Mouse (Mus musculus) embryonic facial prominence, embryonic 14.5 days (tissue): ENCODE data around the gene Mxra8. TPM values are rescaled to one million over a fixed set of nuclear protein-coding genes. Genes with fewer than 3 reads are reported as not detected.

Experiments used
- microRNA-seq: library from miRNA; unstranded; fragments of <30 nt; microRNA quantifications from one replicate; pipeline ENCODE4, GENCODE M21; 2016; ENCODE audit warnings: borderline number of aligned reads
- polyA plus RNA-seq: library from polyadenylated mRNA; unstranded; fragments of >200 nt; fragmentation: Nextera tagmentation; extraction: Ambion mirVana; gene quantifications from 2 replicates; pipeline ENCODE4 v1.2.1, GENCODE M21; 2014

The Mxra8 gene
- polyA plus RNA-seq, 1 experiment from 2014 or later, result 138 TPM

Small RNAs within 50 kb of the gene (microRNA-seq; reads per million reads assigned to microRNA genes)
- not detected for gene Gm27743

Other genes with a start within 250 kb of the Mxra8 start
- gene Slc35e2, start 238.3 kb upstream of the Mxra8 start, polyA plus RNA-seq, result 9.2 and 10.3 TPM in 2 replicates
- gene Cdk11b, start 214.8 kb upstream of the Mxra8 start, polyA plus RNA-seq, result 47.1 and 50.8 TPM in 2 replicates
- not detected in 2 replicates for gene Gm10563, start 194.3 kb upstream of the Mxra8 start, polyA plus RNA-seq
- 29.4 and 31.2 TPM in 2 replicates for gene Mmp23, start 186.3 kb upstream of the Mxra8 start, polyA plus RNA-seq
- 24.8 and 27.3 TPM in 2 replicates for gene Mib2, start 170.5 kb upstream of the Mxra8 start, polyA plus RNA-seq
- gene Fndc10, start 145.3 kb upstream of the Mxra8 start, polyA plus RNA-seq, result 6.3 and 6.9 TPM in 2 replicates
- gene Ssu72, start 134.9 kb upstream of the Mxra8 start, polyA plus RNA-seq, result 133 and 146 TPM in 2 replicates
- 0.87 and 0.92 TPM in 2 replicates for gene Tmem240, start 104.9 kb upstream of the Mxra8 start, polyA plus RNA-seq
- 77.0 and 77.9 TPM in 2 replicates for gene Atad3a, start 78.6 kb upstream of the Mxra8 start, polyA plus RNA-seq
- 12.7 and 14.9 TPM in 2 replicates for gene Vwa1, start 65.0 kb upstream of the Mxra8 start, polyA plus RNA-seq
- gene Tmem88b, start 53.8 kb upstream of the Mxra8 start, polyA plus RNA-seq, result 0.92 and 1.2 TPM in 2 replicates
- gene Ankrd65, start 49.2 kb upstream of the Mxra8 start, polyA plus RNA-seq, result not detected in 2 replicates
- 199 and 219 TPM in 2 replicates for gene Mrpl20, start 36.8 kb upstream of the Mxra8 start, polyA plus RNA-seq
- 163 and 175 TPM in 2 replicates for gene Ccnl2, start 27.2 kb upstream of the Mxra8 start, polyA plus RNA-seq
- gene Aurkaip1, start 8.4 kb upstream of the Mxra8 start, polyA plus RNA-seq, result 126 and 129 TPM in 2 replicates
- 9.7 and 12.0 TPM in 2 replicates for gene Dvl1, start 7.7 kb downstream of the Mxra8 start, polyA plus RNA-seq
- gene Tas1r3, start 23.7 kb downstream of the Mxra8 start, polyA plus RNA-seq, result 0.36 and 0.38 TPM in 2 replicates
- 15.6 and 16.5 TPM in 2 replicates for gene Cptp, start 29.8 kb downstream of the Mxra8 start, polyA plus RNA-seq
- 53.5 and 68.4 TPM in 2 replicates for gene Ints11, start 29.9 kb downstream of the Mxra8 start, polyA plus RNA-seq
- 48.3 and 49.4 TPM in 2 replicates for gene Pusl1, start 52.1 kb downstream of the Mxra8 start, polyA plus RNA-seq
- 23.9 and 24.2 TPM in 2 replicates for gene Acap3, start 52.1 kb downstream of the Mxra8 start, polyA plus RNA-seq
- gene Ube2j2, start 104.2 kb downstream of the Mxra8 start, polyA plus RNA-seq, result 107 and 113 TPM in 2 replicates
- 49.9 and 52.7 TPM in 2 replicates for gene C1qtnf12, start 122.6 kb downstream of the Mxra8 start, polyA plus RNA-seq
- 14.7 and 17.5 TPM in 2 replicates for gene B3galt6, start 153.0 kb downstream of the Mxra8 start, polyA plus RNA-seq
- 164 and 181 TPM in 2 replicates for gene Sdf4, start 153.2 kb downstream of the Mxra8 start, polyA plus RNA-seq
- gene Tnfrsf4, start 174.2 kb downstream of the Mxra8 start, polyA plus RNA-seq, result 0.25 and 0.42 TPM in 2 replicates
- gene Tnfrsf18, start 186.5 kb downstream of the Mxra8 start, polyA plus RNA-seq, result 2.7 and 3.1 TPM in 2 replicates
- 1.2 and 2.8 TPM in 2 replicates for gene Ttll10, start 219.7 kb downstream of the Mxra8 start, polyA plus RNA-seq